Mouse (Mus musculus): ENCODE measurements around the gene Abca12. TPM values are rescaled to one million over a fixed set of nuclear protein-coding genes. Genes with fewer than 3 reads are reported as not detected.
A peak's percentile ranks its signal among the peaks of the same experiment; 100 is the strongest.

Gene Abca12
- total and polyA plus RNA-seq, 2 experiments: not detected

DNA sequence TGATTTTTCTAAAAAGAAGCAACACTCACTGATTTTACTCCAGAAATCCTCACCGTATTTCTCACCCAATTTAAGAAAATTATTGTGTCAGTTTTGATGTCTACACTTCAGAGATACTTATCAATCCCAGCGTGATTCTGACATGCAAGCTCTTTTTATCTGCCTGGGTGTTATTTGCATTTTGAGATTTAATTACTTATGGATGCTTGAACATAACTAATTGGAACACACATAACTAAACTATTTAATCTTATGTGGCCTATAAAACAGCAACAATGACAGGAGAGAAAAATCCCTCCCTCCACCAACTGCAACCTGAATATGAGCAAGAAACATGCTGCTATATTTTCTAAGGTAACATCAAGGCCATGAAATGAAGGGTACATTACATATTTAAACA lies 117.7 kb downstream of the Abca12 start:
- DNase-seq (ENCODE audit: extremely low read depth, low read depth, low spot score): no peak
- no peaks in the 10 kb centered on the region for H3K79me2 ChIP-seq (ENCODE audit: control insufficient read depth, insufficient read depth, low read length)
- H3K27me3 ChIP-seq (ENCODE audit: control insufficient read depth, insufficient read depth, low read length): no peaks in the 10 kb centered on the region; the same call in 1 of the 2 replicates
- no peak for TF ChIP-seq POLR2A (IDR thresholded peaks at IDR 0.05; ENCODE audit: extremely low read depth, insufficient read depth, low read length)
- TF ChIP-seq CTCF (IDR thresholded peaks at IDR 0.05; ENCODE audit: low read depth, low read length): no peak
- H3K4me1 ChIP-seq (ENCODE audit: control insufficient read depth, insufficient read depth, low read length): no peaks in the 10 kb centered on the region
- no peak overlapping the region for H3K4me3 ChIP-seq (ENCODE audit: insufficient read depth, low read depth, low read length)
- H3K36me3 ChIP-seq (ENCODE audit: control insufficient read depth, insufficient read depth, low read length): no peaks in the 10 kb centered on the region
- no peak overlapping the region for H3K27ac ChIP-seq (replicated peaks; ENCODE audit: insufficient read depth, low read depth, low read length)
- H3K9ac ChIP-seq (ENCODE audit: low read depth, low read length): no peak overlapping the region
- WGBS: 76% methylated on average over 2 of the region's 2 CpGs

DNA sequence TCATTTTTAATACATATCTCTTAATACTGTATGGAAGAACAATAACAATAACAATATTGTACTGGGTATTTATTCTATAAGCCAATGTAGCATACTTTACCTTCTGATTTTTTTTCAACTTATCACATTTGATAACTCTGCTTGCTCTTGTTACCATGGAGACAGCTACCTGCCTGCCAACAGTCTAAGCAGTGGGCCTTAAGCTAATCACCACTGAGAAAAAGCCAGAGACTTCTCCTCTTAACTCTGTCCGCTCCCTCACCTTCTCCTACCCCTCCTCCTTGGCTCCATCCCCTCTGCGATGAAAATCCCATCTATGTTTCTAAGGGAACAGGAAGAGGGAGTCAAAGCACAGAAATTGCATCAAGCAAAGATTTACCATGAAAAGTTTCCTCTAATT lies 118.1 kb downstream of the Abca12 start:
- WGBS: 85% methylated on average over 2 of the region's 2 CpGs
- H3K27me3 ChIP-seq (ENCODE audit: control insufficient read depth, insufficient read depth, low read length): no peaks in the 10 kb centered on the region; the same call in 1 of the 2 replicates
- no peak overlapping the region for H3K27ac ChIP-seq (replicated peaks; ENCODE audit: insufficient read depth, low read depth, low read length)
- H3K4me3 ChIP-seq (ENCODE audit: insufficient read depth, low read depth, low read length): no peak overlapping the region
- H3K79me2 ChIP-seq (ENCODE audit: control insufficient read depth, insufficient read depth, low read length): no peaks in the 10 kb centered on the region
- no peak overlapping the region for H3K9ac ChIP-seq (ENCODE audit: low read depth, low read length)
- no peaks in the 10 kb centered on the region for H3K4me1 ChIP-seq (ENCODE audit: control insufficient read depth, insufficient read depth, low read length)
- no peak for DNase-seq (ENCODE audit: extremely low read depth, low read depth, low spot score)
- TF ChIP-seq CTCF (IDR thresholded peaks at IDR 0.05; ENCODE audit: low read depth, low read length) (no peak), POLR2A (IDR thresholded peaks at IDR 0.05; ENCODE audit: extremely low read depth, insufficient read depth, low read length) (no peak)
- no peaks in the 10 kb centered on the region for H3K36me3 ChIP-seq (ENCODE audit: control insufficient read depth, insufficient read depth, low read length)

DNA sequence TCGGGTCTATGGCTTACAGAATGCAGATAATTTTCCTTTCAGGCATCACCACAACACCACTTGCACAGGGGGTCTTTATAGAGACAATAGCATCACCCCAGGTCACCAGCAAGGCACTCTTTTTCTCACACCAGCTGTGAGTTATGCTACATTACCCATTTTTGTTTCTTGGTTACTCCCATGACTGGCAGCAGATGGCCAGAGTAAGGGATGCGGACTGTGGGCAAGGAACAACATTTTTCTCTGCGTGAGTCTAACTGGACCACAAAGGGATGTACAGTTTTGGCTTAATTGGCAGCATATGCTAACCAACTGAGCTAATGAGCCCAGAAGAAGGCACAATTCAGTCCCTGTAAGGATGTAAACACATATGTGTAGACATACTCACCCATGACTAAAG lies 122.8 kb downstream of the Abca12 start:
- no peaks in the 10 kb centered on the region for H3K36me3 ChIP-seq (ENCODE audit: control insufficient read depth, insufficient read depth, low read length)
- no peak for DNase-seq (ENCODE audit: extremely low read depth, low read depth, low spot score)
- H3K4me3 ChIP-seq (ENCODE audit: insufficient read depth, low read depth, low read length): no peak overlapping the region
- H3K9ac ChIP-seq (ENCODE audit: low read depth, low read length): no peak overlapping the region
- no peak for TF ChIP-seq CTCF (IDR thresholded peaks at IDR 0.05; ENCODE audit: low read depth, low read length)
- no peak for TF ChIP-seq POLR2A (IDR thresholded peaks at IDR 0.05; ENCODE audit: extremely low read depth, insufficient read depth, low read length)
- no peaks in the 10 kb centered on the region for H3K27me3 ChIP-seq (ENCODE audit: control insufficient read depth, insufficient read depth, low read length)
- no peaks in the 10 kb centered on the region for H3K79me2 ChIP-seq (ENCODE audit: control insufficient read depth, insufficient read depth, low read length)
- no peaks in the 10 kb centered on the region for H3K4me1 ChIP-seq (ENCODE audit: control insufficient read depth, insufficient read depth, low read length)
- 85% methylated on average over 3 of the region's 3 CpGs for WGBS
- no peak overlapping the region for H3K27ac ChIP-seq (replicated peaks; ENCODE audit: insufficient read depth, low read depth, low read length)

DNA sequence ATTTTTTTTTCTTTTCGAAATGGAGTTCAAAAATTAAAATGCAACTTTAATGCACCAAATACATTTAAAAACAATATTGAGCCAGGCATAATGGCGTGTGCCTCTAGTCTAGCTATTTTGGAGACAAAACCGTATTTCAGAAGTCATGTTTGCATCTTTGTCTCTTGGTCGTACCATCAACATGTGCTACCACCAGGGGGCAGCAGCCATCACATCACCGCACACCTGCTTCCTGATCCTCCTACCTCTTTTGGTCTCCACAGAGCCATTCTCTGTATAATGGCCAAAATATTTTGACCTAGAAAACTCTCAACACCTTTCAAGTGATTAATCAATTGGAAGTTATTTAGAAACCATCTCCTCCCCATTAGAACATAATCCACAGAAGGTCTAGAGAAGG lies 125.2 kb downstream of the Abca12 start:
- H3K36me3 ChIP-seq (ENCODE audit: control insufficient read depth, insufficient read depth, low read length): no peaks in the 10 kb centered on the region
- no peaks in the 10 kb centered on the region for H3K4me1 ChIP-seq (ENCODE audit: control insufficient read depth, insufficient read depth, low read length)
- H3K27ac ChIP-seq (replicated peaks; ENCODE audit: insufficient read depth, low read depth, low read length): no peak overlapping the region
- DNase-seq (ENCODE audit: extremely low read depth, low read depth, low spot score): peak; percentile 39
- no peaks in the 10 kb centered on the region for H3K79me2 ChIP-seq (ENCODE audit: control insufficient read depth, insufficient read depth, low read length)
- H3K27me3 ChIP-seq (ENCODE audit: control insufficient read depth, insufficient read depth, low read length): no peaks in the 10 kb centered on the region
- 13% methylated on average over 5 of the region's 5 CpGs for WGBS
- H3K4me3 ChIP-seq (ENCODE audit: insufficient read depth, low read depth, low read length): no peak overlapping the region
- H3K9ac ChIP-seq (ENCODE audit: low read depth, low read length): no peak overlapping the region
- TF ChIP-seq CTCF (IDR thresholded peaks at IDR 0.05; ENCODE audit: low read depth, low read length) (peak; percentile 85), POLR2A (IDR thresholded peaks at IDR 0.05; ENCODE audit: extremely low read depth, insufficient read depth, low read length) (no peak)

DNA sequence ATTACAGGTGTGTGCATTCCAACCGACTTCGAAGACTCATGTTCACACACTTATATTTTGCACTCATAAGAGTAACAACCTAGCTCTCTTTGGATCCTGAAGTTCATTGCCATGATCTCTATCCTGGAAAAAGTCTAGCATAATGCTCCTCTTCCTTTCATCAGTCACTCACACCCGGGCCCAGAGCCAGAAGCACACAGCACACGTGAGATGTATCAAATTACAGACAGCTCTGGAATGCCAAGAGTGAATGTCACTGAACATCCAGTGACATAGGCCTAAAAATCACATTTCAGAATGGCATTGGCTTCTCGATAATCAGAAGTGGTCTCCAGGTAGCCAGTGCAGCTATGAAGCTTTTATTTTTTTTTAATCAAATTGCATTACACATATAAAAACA lies 137.8 kb downstream of the Abca12 start:
- Histone ChIP-seq H3K36me3 (ENCODE audit: control insufficient read depth, insufficient read depth, low read length) (no peaks in the 10 kb centered on the region), H3K4me3 (ENCODE audit: insufficient read depth, low read depth, low read length) (no peak overlapping the region), H3K79me2 (ENCODE audit: control insufficient read depth, insufficient read depth, low read length) (no peaks in the 10 kb centered on the region), H3K27me3 (ENCODE audit: control insufficient read depth, insufficient read depth, low read length) (no peaks in the 10 kb centered on the region), H3K27ac (replicated peaks; ENCODE audit: insufficient read depth, low read depth, low read length) (no peak overlapping the region), H3K4me1 (ENCODE audit: control insufficient read depth, insufficient read depth, low read length) (no peaks in the 10 kb centered on the region), H3K9ac (ENCODE audit: low read depth, low read length) (no peak overlapping the region)
- DNase-seq (ENCODE audit: extremely low read depth, low read depth, low spot score): no peak
- WGBS: 55% methylated on average over 5 of the region's 5 CpGs
- no peak for TF ChIP-seq CTCF (IDR thresholded peaks at IDR 0.05; ENCODE audit: low read depth, low read length)
- no peak for TF ChIP-seq POLR2A (IDR thresholded peaks at IDR 0.05; ENCODE audit: extremely low read depth, insufficient read depth, low read length)

DNA sequence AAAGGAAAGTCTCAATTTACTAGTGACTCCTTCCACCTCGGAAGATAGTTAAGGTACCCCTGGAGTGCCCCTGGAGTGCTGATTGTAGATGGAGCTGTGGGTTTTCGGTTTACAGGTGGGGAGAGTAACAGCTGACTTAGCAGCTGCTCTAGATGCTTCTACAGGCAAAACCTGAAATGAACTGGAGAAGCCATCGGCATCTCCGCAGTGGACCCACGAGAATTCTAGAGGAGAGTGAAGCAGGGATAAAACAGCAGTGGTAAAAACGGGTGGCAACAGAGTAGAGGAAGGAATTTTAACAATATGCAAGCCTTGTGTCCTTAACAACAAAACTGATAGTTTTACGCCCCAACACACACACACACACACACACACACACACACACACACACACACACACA lies 142.2 kb downstream of the Abca12 start:
- no peaks in the 10 kb centered on the region for H3K79me2 ChIP-seq (ENCODE audit: control insufficient read depth, insufficient read depth, low read length)
- no peak overlapping the region for H3K27ac ChIP-seq (replicated peaks; ENCODE audit: insufficient read depth, low read depth, low read length)
- WGBS: 78% methylated on average over 7 of the region's 7 CpGs
- no peaks in the 10 kb centered on the region for H3K27me3 ChIP-seq (ENCODE audit: control insufficient read depth, insufficient read depth, low read length)
- no peak for DNase-seq (ENCODE audit: extremely low read depth, low read depth, low spot score)
- TF ChIP-seq POLR2A (IDR thresholded peaks at IDR 0.05; ENCODE audit: extremely low read depth, insufficient read depth, low read length) (no peak), CTCF (IDR thresholded peaks at IDR 0.05; ENCODE audit: low read depth, low read length) (no peak)
- no peak overlapping the region for H3K4me3 ChIP-seq (ENCODE audit: insufficient read depth, low read depth, low read length)
- no peak overlapping the region for H3K9ac ChIP-seq (ENCODE audit: low read depth, low read length)
- no peaks in the 10 kb centered on the region for H3K36me3 ChIP-seq (ENCODE audit: control insufficient read depth, insufficient read depth, low read length)
- no peaks in the 10 kb centered on the region for H3K4me1 ChIP-seq (ENCODE audit: control insufficient read depth, insufficient read depth, low read length)
